Mouse (Mus musculus) heart, adult 2 months (tissue): ENCODE results near the gene Rnf19b.

Source experiments
- CTCF ChIP-seq: fragments of 200-600 bp; IDR thresholded peaks from 2 replicates; pipeline ENCODE4 v1.8.1; 2022; ENCODE audit warnings: antibody characterized with exemption, mild to moderate bottlenecking, moderate library complexity
- EP300 ChIP-seq: fragments of 200-500 bp; IDR thresholded peaks from 2 replicates; pipeline ENCODE4 v1.6.1; 2011; ENCODE audit warnings: low read depth, low read length, control low read depth; ENCODE audit not compliant: insufficient read depth
- POLR2A ChIP-seq: fragments of 200-500 bp; IDR thresholded peaks from 2 replicates; pipeline ENCODE4 v1.6.1; 2011; ENCODE audit warnings: mild to moderate bottlenecking, low read depth, low read length, control low read depth; ENCODE audit not compliant: insufficient read depth

- no peak for TF ChIP-seq POLR2A
- no peak for TF ChIP-seq CTCF
- no peak for TF ChIP-seq EP300
Observed at GRCm38 (mm10) chr4:129009521-129009920, 48.5 kb upstream of the Rnf19b start.
